Mouse (Mus musculus) testis, adult 2 months (tissue): ENCODE results near the gene Mrps6.

Source experiments
- CTCF ChIP-seq: fragments of 200-500 bp; IDR thresholded peaks from 2 replicates; pipeline ENCODE4 v1.5.1; 2012; ENCODE audit warnings: low read depth, mild to moderate bottlenecking, inconsistent platforms, low read length, moderate library complexity; ENCODE audit not compliant: control insufficient read depth, insufficient read depth, insufficient replicate concordance
- POLR2A ChIP-seq: fragments of 200-500 bp; IDR thresholded peaks from 2 replicates; pipeline ENCODE4 v1.6.1; 2012; ENCODE audit warnings: low read depth, mild to moderate bottlenecking, inconsistent platforms, low read length, moderate library complexity; ENCODE audit not compliant: control insufficient read depth

DNA sequence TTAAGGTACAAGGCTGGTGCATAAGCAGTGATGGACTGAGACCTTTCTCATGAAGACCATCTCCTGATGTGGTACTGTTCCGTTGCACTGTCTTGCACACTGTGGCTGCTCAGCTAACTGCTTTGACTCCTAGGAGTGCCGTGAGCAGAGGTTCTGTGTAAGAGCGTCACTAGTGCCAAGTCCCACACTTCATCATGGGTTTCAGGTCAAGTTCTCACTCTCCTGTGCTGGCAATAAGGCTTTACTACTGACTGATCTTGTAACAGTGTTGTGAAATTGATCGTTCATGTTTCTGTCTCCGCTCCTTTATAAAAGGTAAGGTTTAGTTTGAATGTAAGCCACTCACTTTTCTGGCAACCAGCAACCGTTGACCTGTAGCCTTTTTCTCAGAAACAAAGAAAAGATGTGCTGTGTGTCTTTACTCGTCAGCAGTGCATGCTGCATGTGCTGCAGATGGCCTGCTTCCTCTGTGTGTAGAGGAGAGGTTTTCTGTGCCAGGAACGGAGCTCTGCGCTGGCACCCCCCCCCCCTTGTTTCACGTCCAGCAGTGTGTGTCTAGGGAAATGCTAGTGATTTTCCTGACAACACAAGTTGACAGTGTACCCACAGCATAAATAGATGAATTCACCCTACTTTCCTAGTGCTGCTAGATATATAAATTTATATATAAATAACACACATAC lies 25.8 kb downstream of the Mrps6 start:
- TF ChIP-seq POLR2A (no peak), CTCF (no peak)
